Mouse (Mus musculus): ENCODE results near the gene Wdfy2. TPM values are rescaled to one million over a fixed set of nuclear protein-coding genes. Genes with fewer than 3 reads are reported as not detected.

Wdfy2 gene
- polyA plus RNA-seq, 1 experiment from 2014 or later: 3.4 TPM

Small RNA genes lying within 50 kb of the gene (microRNA-seq; reads per million reads assigned to microRNA genes)
- gene Mir6541 (not detected), gene Mir8098 (1.4 reads per million)

Other genes starting within 250 kb of the Wdfy2 start
- gene Serpine3, start 174.0 kb upstream of the Wdfy2 start, polyA plus RNA-seq (2016; fragmentation: Nextera tagmentation; extraction: Ambion mirVana): not detected in 2 replicates
- 21.8 and 26.9 TPM in 2 replicates for gene Ints6, start 76.5 kb upstream of the Wdfy2 start, polyA plus RNA-seq (2016; fragmentation: Nextera tagmentation; extraction: Ambion mirVana)
- gene Defb48, start 146.8 kb downstream of the Wdfy2 start, polyA plus RNA-seq (2016; fragmentation: Nextera tagmentation; extraction: Ambion mirVana): not detected in 2 replicates
- gene Defb47, start 160.4 kb downstream of the Wdfy2 start, polyA plus RNA-seq (2016; fragmentation: Nextera tagmentation; extraction: Ambion mirVana): not detected in 2 replicates
- not detected in 2 replicates for gene Defb43, start 174.1 kb downstream of the Wdfy2 start, polyA plus RNA-seq (2016; fragmentation: Nextera tagmentation; extraction: Ambion mirVana)
- gene Defb42, start 209.3 kb downstream of the Wdfy2 start, polyA plus RNA-seq (2016; fragmentation: Nextera tagmentation; extraction: Ambion mirVana): 0.13 and 0.24 TPM in 2 replicates
- gene Defb30, start 212.3 kb downstream of the Wdfy2 start, polyA plus RNA-seq (2016; fragmentation: Nextera tagmentation; extraction: Ambion mirVana): not detected in 2 replicates

All from liver, embryonic 12.5 days (tissue).